Mouse (Mus musculus) olfactory bulb, adult 2 months (tissue): ENCODE measurements around the gene Olfr960.

Source experiments
- CTCF ChIP-seq: fragments of 200-500 bp; IDR thresholded peaks from 2 replicates; pipeline ENCODE4 v1.5.1; 2012; ENCODE audit warnings: low read depth, mild to moderate bottlenecking, low read length, moderate library complexity; ENCODE audit not compliant: insufficient read depth
- POLR2A ChIP-seq: fragments of 200-500 bp; IDR thresholded peaks from 2 replicates; pipeline ENCODE4 v1.6.1; 2012; ENCODE audit warnings: mild to moderate bottlenecking, low read depth, low read length, moderate library complexity; ENCODE audit not compliant: insufficient read depth

DNA sequence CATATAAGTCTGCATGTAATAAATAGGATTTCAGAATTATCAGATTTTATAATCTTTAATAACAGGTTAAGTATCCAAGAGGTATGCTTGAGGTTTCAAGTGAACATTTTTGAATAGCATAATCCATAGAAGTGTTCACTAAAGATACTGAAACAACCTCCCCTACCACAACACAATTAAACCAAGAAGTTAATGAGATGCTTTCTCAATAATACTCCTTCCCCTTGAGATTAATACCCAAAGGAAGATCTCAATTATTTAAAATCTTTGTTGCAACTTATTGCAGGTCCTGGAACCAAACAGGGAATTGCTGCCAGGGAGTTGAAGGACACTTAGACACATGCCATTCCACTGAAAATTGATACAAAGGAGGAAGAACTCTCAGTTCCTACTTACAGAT is 23.6 kb downstream of the Olfr960 start, which contains the start of gene Olfr961:
- no peak for TF ChIP-seq CTCF
- TF ChIP-seq POLR2A, result no peak
